Mouse (Mus musculus) heart, embryonic 11.5 days (tissue): ENCODE measurements around the gene Gm15448. TPM values are rescaled to one million over a fixed set of nuclear protein-coding genes. Genes with fewer than 3 reads are reported as not detected.
"Not testable (repeated sequence)": the region's sequence is repeated elsewhere in the genome, so short reads cannot be mapped to it uniquely, and the experiment has no call there.

Experiments used
- ATAC-seq: fragments of 200-750 bp; cut with Nextera tagmentation; replicated peaks from 2 replicates; pipeline ENCODE4 v1.8.0; 2017; ENCODE audit warnings: moderate library complexity; ENCODE audit not compliant: insufficient number of reproducible peaks, low FRiP score, low TSS enrichment
- H3K27ac ChIP-seq: fragments of 300-500 bp; sonication (generic); 2 replicates; pipeline ENCODE4 v1.5.1; 2014; ENCODE audit warnings: mild to moderate bottlenecking, low read depth, low read length
- H3K27me3 ChIP-seq: fragments of 300-500 bp; sonication (generic); 2 replicates; pipeline ENCODE4 v1.6.1; 2014; ENCODE audit warnings: mild to moderate bottlenecking, low read length, mixed read lengths; ENCODE audit not compliant: control insufficient read depth, insufficient read depth
- H3K36me3 ChIP-seq: fragments of 300-500 bp; sonication (generic); 2 replicates; pipeline ENCODE4 v1.6.1; 2014; ENCODE audit warnings: mild to moderate bottlenecking, low read length, moderate library complexity, mixed read lengths; ENCODE audit not compliant: control insufficient read depth, insufficient read depth
- H3K4me1 ChIP-seq: fragments of 300-500 bp; sonication (generic); 2 replicates; pipeline ENCODE4 v1.6.1; 2014; ENCODE audit warnings: low read length; ENCODE audit not compliant: control insufficient read depth, insufficient read depth
- H3K4me2 ChIP-seq: fragments of 300-500 bp; sonication (generic); 2 replicates; pipeline ENCODE4 v1.6.1; 2014; ENCODE audit warnings: mild to moderate bottlenecking, moderate library complexity
- H3K4me3 ChIP-seq: fragments of 300-500 bp; sonication (generic); 2 replicates; pipeline ENCODE4 v1.5.1; 2014; ENCODE audit warnings: low read depth, low read length
- H3K9ac ChIP-seq: fragments of 300-500 bp; sonication (generic); 2 replicates; pipeline ENCODE4 v1.6.1; 2014; ENCODE audit warnings: mild to moderate bottlenecking, low read depth, low read length, moderate library complexity
- H3K9me3 ChIP-seq: fragments of 300-500 bp; sonication (generic); replicated peaks from 2 replicates; pipeline ENCODE4 v1.6.1; 2016; ENCODE audit warnings: low read length; ENCODE audit not compliant: control insufficient read depth
- WGBS: fragments of 180-500 bp; shearing (Covaris S2); extraction: QIAGEN DNeasy Blood & Tissue Kit; methylation state at CpG from one replicate; pipeline ENCODE4 v1.1.7; 2014; ENCODE audit not compliant: insufficient replicate concordance; 5-methylcytosine and 5-hydroxymethylcytosine counted together
- polyA plus RNA-seq: library from polyadenylated mRNA; unstranded; fragments of >200 nt; fragmentation: Nextera tagmentation; extraction: Ambion mirVana; gene quantifications from 2 replicates; pipeline ENCODE4 v1.2.1, GENCODE M21; 2014

Gm15448 gene
- polyA plus RNA-seq = not detected in 2 replicates

GRCm38 (mm10) chr7:3825599-3825998 lies at the start of gene Gm15448:
Gene Gm15448, minus strand, starts transcription at chr7:3825687.
- H3K4me1 ChIP-seq, H3K27ac ChIP-seq, H3K9ac ChIP-seq, H3K4me3 ChIP-seq, H3K36me3 ChIP-seq, ATAC-seq, H3K4me2 ChIP-seq, H3K9me3 ChIP-seq, H3K27me3 ChIP-seq: not testable (repeated sequence)
- WGBS = 42% methylated on average over 1 of the region's 3 CpGs

- not testable (repeated sequence) for H3K27me3 ChIP-seq, H3K4me2 ChIP-seq, ATAC-seq, H3K4me3 ChIP-seq, H3K4me1 ChIP-seq, H3K36me3 ChIP-seq, H3K27ac ChIP-seq, H3K9ac ChIP-seq, H3K9me3 ChIP-seq
- WGBS = no CpG with 5 or more reads among the region's 1 CpGs
Measured at GRCm38 (mm10) chr7:3875032-3875431, 49.5 kb upstream of the Gm15448 start.

GRCm38 (mm10) chr7:3844951-3845350 lies 19.5 kb upstream of the Gm15448 start, which contains the start of gene Pira2:
Gene Pira2, minus strand, starts transcription at chr7:3845051.
- ATAC-seq, H3K27ac ChIP-seq, H3K9me3 ChIP-seq, H3K4me1 ChIP-seq, H3K9ac ChIP-seq, H3K4me2 ChIP-seq, H3K36me3 ChIP-seq, H3K27me3 ChIP-seq, H3K4me3 ChIP-seq: not testable (repeated sequence)
- WGBS = no CpG with 5 or more reads among the region's 2 CpGs

GRCm38 (mm10) chr7:3837854-3838253 lies 12.4 kb upstream of the Gm15448 start:
- not testable (repeated sequence) for H3K4me3 ChIP-seq, H3K36me3 ChIP-seq, H3K27ac ChIP-seq, H3K9ac ChIP-seq, H3K9me3 ChIP-seq, ATAC-seq, H3K4me2 ChIP-seq, H3K27me3 ChIP-seq, H3K4me1 ChIP-seq
- no CpG with 5 or more reads among the region's 1 CpGs for WGBS

GRCm38 (mm10) chr7:3830633-3831032 lies 5.1 kb upstream of the Gm15448 start:
- H3K9me3 ChIP-seq, H3K4me2 ChIP-seq, H3K9ac ChIP-seq, H3K27ac ChIP-seq, H3K36me3 ChIP-seq, H3K4me3 ChIP-seq, H3K4me1 ChIP-seq, H3K27me3 ChIP-seq, ATAC-seq: not testable (repeated sequence)

GRCm38 (mm10) chr7:3811912-3812311 lies 13.6 kb downstream of the Gm15448 start:
- not testable (repeated sequence) for ATAC-seq, H3K36me3 ChIP-seq, H3K4me1 ChIP-seq

GRCm38 (mm10) chr7:3802935-3803334 lies 22.6 kb downstream of the Gm15448 start:
- ATAC-seq, H3K4me3 ChIP-seq, H3K27me3 ChIP-seq, H3K27ac ChIP-seq, H3K9ac ChIP-seq, H3K36me3 ChIP-seq, H3K9me3 ChIP-seq, H3K4me1 ChIP-seq, H3K4me2 ChIP-seq: not testable (repeated sequence)
- WGBS = 79% methylated on average over 4 of the region's 4 CpGs

More at GRCm38 (mm10) chr7:3811912-3812311, 13.6 kb downstream of the Gm15448 start:
- H3K27me3 ChIP-seq, H3K4me3 ChIP-seq, H3K27ac ChIP-seq, H3K4me2 ChIP-seq, H3K9me3 ChIP-seq, H3K9ac ChIP-seq: not testable (repeated sequence)

GRCm38 (mm10) chr7:3799940-3800339 lies 25.5 kb downstream of the Gm15448 start:
- ATAC-seq, H3K9me3 ChIP-seq, H3K4me3 ChIP-seq, H3K36me3 ChIP-seq, H3K27ac ChIP-seq, H3K27me3 ChIP-seq, H3K4me2 ChIP-seq, H3K4me1 ChIP-seq, H3K9ac ChIP-seq: not testable (repeated sequence)
- 60% methylated on average over 3 of the region's 3 CpGs for WGBS

- not testable (repeated sequence) for H3K9ac ChIP-seq, ATAC-seq, H3K27ac ChIP-seq
Measured at GRCm38 (mm10) chr7:3796286-3796685, 29.2 kb downstream of the Gm15448 start.

More at GRCm38 (mm10) chr7:3796286-3796685, 29.2 kb downstream of the Gm15448 start:
- H3K4me3 ChIP-seq, H3K27me3 ChIP-seq, H3K4me1 ChIP-seq, H3K36me3 ChIP-seq, H3K9me3 ChIP-seq, H3K4me2 ChIP-seq: not testable (repeated sequence)
